Mouse (Mus musculus) adrenal gland, postnatal 25 days (tissue): ENCODE results near the gene Ncor2. TPM values are rescaled to one million over a fixed set of nuclear protein-coding genes. Genes with fewer than 3 reads are reported as not detected.

Experiments
- DNase-seq: peaks from one replicate; pipeline ENCODE4 v3.0.0; 2021; ENCODE audit warnings: mixed read lengths
- total RNA-seq: library from RNA; stranded (reverse); gene quantifications from 2 replicates; pipeline ENCODE4 v1.2.3, GENCODE M21; 2021

The Ncor2 gene
- total RNA-seq, 1 experiment from 2014 or later, result 316 TPM

GRCm38 (mm10) chr5:125170107-125170842 is 8.7 kb downstream of the Ncor2 start:
- no peak for DNase-seq

- DNase-seq, result peak; percentile 66
These were observed 10.9 kb downstream of the Ncor2 start for GRCm38 (mm10) chr5:125168101-125168500.

DNA sequence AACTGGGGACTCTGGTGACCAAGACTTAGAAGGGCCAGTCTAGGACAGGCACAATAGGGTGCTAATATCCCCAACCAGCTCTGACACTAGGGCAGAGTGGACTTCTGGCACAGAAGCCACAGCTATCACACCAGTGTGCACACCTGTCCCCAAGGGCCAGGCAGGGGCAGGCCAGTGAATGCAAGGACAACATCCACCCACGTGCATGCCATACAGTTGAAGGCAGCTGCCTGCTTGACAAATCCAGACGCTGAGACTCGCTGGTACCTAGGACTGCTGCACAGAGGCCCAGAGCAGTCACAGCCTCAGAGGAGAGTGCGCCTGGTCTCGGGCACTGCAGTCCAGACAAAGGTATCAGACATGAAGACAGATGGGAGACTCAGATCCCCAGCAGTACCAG is 11.5 kb downstream of the Ncor2 start:
- peak; percentile 3 for DNase-seq

DNA sequence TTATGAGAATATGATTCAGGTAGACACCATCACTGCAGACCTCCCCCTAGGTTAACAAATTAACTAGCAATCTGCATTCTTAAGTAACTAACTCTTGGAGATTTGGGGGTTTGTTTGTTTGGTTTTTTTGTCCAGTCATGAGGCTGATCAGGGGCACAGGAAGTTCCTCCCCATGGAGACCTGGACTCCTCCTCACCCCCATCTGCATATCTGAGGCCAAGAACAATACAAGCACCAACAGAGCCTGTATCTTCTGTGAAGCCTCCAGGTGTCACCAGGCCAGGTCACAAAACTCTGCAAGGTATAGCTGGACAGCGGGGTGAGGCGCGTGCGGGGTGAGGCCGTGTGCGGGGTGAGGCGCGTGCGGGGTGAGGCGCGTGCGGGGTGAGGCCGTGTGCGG is 13.0 kb downstream of the Ncor2 start:
- DNase-seq, result no peak

DNA sequence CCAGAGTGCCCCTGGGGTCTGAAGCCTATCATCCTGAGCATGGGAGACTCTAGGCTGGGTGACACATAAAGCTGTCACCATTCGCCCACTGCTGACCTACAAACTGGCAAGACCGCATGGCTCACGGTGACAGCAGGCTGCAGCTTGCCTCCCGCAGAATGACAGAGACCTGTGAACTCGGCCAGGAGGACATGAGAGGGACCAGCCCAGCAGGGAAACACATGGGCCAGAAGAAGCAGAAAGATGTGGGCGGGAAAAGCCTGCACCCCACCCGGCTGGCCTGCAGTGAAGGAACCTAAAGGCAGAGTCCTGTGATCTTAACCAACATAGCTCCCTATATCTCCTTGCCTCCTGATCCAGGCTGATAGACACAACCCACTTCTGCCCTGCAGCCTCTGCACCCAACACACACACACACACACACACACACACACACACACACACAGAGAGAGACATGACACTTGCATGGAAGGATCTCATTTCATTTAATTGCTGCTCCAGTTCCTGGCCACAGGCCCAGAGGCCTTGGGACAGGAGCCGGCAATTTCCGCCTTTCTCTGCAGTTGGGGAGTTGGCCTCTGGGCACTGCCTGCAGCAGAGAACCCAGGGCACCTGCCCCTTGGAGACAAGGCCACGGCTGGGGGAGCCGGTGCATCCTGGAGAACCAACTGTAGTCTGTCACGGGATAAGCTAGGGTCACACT is 14.4 kb downstream of the Ncor2 start:
- DNase-seq, result peak; percentile 82

- DNase-seq, result peak; percentile 25
These were observed 15.5 kb downstream of the Ncor2 start for GRCm38 (mm10) chr5:125163441-125164050.

DNA sequence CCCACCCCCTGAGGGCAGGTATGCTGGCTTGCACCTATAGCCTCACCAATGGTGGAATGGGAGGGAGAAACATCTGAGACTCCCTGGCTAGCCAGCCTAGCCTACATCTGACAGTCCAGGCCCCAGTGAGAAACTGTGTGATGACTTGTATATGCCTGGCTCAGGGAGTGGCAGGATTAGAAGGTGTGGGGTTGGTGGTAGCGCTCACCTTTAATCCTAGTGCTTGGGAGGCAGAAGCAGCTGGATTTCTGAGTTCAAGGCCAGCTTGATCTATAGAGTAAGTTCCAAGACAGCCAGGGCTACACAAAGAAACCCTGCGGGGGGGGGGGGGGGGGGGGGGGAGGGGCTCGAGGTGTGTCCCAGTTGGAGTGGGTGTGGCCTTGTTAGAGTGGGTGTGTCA is 16.6 kb downstream of the Ncor2 start:
- DNase-seq, result no peak

DNA sequence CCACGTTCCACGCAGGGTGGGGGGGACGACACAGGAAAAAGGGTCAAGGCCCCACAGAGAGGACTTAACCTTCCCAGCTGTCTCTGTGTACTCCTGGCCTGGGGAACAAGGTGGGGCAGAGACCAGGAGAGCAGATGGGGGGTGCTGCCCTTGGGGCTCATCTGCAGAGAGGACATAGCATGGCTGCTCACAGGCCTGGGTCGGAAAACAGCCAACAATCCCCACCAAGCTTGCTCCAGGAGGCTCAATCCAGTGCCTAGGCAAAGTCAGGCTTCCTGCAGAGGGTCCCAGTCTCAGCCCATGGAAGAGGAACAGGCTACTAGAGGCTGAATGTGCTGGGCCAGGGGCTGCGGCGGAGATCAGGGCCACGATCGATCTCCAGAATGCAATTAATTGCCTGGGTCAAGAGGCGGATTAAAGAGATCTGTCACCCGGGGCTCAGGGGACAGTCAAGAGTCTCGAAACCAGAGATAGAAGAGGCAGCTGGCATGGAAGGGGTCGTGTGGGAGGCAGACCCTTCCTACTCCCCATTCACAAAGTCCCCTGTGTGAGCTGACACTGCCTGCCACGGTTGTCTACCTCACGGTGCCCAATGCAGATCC is 19.1 kb downstream of the Ncor2 start:
- no peak for DNase-seq

- DNase-seq, result peak; percentile 85
These were observed 19.7 kb downstream of the Ncor2 start for GRCm38 (mm10) chr5:125159293-125159692.

DNA sequence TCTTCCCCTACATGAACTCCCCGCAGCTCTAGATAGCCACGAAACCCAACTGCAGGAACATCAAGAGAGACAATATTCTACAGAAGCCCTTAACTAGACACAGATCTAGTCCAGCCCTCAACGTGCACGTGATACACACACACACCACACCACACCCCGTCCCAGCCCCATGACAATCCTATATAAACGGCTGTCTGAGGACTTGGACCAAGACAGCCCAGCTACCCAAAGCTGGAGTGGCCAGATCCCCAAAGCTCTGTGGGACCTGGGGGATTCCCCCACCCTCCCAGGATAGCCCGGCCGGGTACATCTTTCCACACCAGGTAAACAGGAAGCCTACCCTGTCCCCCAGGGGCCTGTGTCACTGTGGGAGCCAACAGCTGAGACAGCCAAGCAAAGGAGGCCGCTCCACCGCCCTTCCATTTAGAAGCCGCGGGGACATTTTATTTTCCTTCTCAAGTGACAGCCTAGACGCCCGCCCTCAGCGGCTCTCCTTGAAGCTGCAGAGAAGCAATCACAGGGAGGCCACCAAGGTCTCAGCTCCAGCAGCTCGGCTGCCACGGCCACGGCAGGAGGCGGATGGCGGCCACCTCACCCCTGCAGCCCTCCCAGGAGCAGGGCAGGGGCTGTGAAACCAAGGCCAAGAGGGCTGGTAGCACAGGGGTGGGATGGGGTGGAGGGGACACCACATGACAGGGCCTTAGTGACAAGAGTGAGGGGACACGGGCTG is 20.6 kb downstream of the Ncor2 start:
- peak; percentile 71 for DNase-seq

DNA sequence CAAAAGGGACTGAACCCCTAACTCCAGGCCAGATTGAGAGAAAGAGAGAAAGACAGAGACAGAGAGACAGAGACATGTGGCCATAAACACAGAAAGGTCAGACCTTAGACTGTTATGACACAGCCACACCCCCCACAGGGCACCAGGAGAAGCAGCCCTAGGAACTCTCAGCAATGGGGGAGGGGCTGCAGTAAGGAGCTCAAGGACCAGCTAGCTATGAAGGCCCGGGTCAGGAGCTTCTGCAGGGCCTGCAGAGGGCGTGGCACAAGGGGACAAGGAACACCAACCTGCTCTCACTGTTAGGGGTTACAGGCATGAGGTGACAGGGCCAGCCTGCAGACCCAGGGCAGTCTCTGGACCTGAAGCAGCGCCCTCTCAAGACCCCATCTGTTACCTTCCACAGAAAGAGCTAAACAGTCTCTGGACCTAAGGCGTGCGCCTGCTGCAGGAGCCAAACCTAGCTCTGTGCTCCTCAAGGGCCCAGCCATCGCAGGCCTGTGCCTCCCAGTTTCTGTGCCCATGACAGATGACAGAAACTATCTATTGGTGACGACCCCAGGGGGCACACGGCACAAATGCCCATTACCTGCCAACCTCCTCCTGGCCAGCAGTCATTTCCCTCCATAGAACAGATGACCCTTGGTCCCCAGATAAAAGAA is 21.5 kb downstream of the Ncor2 start:
- DNase-seq, result no peak

- DNase-seq, result no peak
These were observed 22.4 kb downstream of the Ncor2 start for GRCm38 (mm10) chr5:125156418-125157205.

DNA sequence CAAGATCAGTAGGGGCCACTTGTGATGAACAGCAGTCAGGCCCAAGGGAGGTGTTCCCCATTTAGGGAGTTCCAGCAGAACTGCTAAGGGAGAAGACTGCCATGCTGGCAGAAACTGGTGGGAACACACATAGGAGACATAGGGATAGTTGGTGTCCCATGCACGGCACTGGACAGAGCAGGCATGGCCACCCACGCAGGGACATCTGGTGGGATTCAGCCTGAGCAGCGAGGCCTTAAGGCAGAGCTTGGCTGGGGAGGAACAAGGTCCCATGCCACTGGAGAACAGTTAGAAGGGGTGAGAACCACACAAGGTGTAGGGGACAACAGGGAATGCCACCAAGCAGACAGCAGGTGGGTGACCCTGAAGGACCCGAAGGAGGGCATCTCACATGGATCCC is 23.6 kb downstream of the Ncor2 start:
- DNase-seq, result no peak

- DNase-seq, result peak; percentile 58
These were observed 24.0 kb downstream of the Ncor2 start for GRCm38 (mm10) chr5:125154989-125155388.

DNA sequence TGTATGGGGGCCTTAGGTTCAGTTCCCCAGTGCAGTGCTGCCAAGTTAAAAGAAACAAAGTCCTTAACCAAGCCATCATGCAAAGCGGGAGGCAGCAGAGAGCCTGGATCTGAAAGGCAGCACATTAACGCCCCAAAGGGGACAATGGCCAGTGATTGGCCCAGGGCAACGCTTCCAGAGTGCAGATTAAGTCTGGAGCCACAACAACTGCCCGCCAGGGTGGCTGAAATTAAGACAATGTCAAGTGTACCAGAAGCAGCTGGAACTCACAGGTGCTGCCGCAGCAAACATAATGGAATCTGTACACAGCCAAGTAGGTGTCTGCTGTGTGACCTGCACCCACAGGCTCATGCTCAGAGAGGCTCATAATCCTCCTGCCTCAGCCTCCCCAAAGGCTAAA is 24.8 kb downstream of the Ncor2 start:
- DNase-seq, result no peak

- DNase-seq, result no peak
These were observed 25.7 kb downstream of the Ncor2 start for GRCm38 (mm10) chr5:125153201-125153816.

DNA sequence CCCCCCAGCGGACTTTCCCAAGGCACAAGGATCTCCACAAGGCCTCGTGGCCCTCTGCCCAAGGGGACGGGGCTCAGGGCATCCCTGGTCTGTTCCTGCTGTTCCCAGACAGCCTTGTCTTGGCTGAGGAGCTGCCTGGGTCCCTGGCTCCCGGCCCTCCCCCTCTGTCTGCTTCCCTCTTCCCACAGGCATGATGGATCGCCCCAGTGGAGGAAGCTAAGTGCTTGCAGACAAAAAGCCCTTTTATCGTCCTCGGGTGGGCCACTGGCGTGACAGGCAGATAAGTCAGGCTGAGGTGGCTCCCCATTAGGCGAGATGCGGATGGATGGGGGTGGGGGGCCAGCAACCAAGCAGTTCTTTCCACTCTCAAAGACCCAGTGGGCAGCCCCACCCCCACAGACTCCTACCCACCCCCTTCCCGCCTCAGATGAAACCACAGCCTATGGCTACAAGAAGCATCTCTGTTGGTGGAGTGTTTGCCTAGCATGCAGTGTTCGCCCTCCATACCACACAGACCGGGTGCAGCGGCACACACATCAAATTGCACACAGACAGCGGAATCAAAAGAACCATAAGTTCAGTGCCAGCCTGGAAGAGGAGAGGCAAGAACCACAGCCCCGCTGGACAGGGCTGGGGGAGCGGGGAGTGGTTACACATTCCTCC is 27.0 kb downstream of the Ncor2 start:
- peak; percentile 50 for DNase-seq

- peak; percentile 60 for DNase-seq
These were observed 28.0 kb downstream of the Ncor2 start for GRCm38 (mm10) chr5:125150951-125151564.

DNA sequence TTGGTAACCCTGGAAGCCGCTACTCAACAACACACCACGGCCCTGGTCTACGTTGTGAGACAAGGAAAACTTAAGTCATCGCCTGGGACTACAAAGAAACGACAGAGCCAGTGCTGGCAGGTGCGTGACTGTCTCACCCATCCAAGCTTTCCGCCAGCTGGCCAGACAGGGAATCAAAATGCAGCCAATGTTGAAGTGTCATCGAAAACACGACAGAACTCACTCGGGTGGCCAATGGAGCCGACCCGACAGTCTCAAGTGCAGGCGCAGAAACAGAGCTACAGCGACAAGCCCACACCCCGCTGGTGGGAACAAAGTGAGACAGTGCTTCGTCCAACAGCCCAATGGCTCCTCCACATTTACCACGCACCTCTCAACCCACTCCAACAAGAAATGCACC is 29.9 kb downstream of the Ncor2 start:
- DNase-seq, result no peak
